Mouse (Mus musculus): Measurements from ENCODE around the gene Glt1d1. TPM values are rescaled to one million over a fixed set of nuclear protein-coding genes. Genes with fewer than 3 reads are reported as not detected.
"Not testable (repeated sequence)": the region's sequence is repeated elsewhere in the genome, so short reads cannot be mapped to it uniquely, and the experiment has no call there.

The Glt1d1 gene
- total and polyA plus RNA-seq, 3 experiments: not detected

DNA sequence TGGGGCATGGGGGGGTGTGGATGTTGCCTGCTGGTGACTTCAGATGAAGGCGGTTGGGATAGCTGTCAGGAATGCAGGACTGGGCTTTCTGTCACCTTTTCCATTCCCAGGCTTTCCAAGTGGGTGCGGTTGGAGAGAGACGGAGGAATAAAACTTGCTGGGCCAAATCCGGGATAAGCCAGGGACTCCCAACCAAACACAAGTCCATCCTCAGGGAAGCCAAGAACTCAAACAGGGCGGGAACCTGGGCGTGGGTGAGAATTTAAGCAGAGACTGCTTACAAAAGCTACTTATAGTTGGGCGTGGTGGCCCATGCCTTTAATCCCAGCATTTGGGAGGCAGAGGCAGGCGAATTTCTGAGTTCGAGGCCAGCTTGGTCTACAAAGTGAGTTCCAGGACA lies 73.2 kb downstream of the Glt1d1 start:
- Histone ChIP-seq H3K36me3 (ENCODE audit: control insufficient read depth, insufficient read depth, low read length) (no peaks in the 10 kb centered on the region), H3K4me1 (ENCODE audit: control insufficient read depth, insufficient read depth, low read length) (no peaks in the 10 kb centered on the region), H3K9ac (ENCODE audit: low read depth, low read length) (no peak overlapping the region), H3K79me2 (replicated peaks; ENCODE audit: control insufficient read depth, insufficient read depth, low read length) (no peaks in the 10 kb centered on the region), H3K27me3 (ENCODE audit: control insufficient read depth, insufficient read depth, low read length) (no peaks in the 10 kb centered on the region), H3K27ac (no peak overlapping the region), H3K4me3 (no peak overlapping the region)
- DNase-seq: no peak
- no peak for TF ChIP-seq EP300 (IDR thresholded peaks at IDR 0.05; ENCODE audit: insufficient read depth, low read depth, low read length)
- no peak for TF ChIP-seq POLR2A (IDR thresholded peaks at IDR 0.05; ENCODE audit: insufficient read depth, low read depth, low read length)
- no peak for TF ChIP-seq CTCF (IDR thresholded peaks at IDR 0.05)
- intact Hi-C loops (cut with DNase I): no loop called here
- WGBS: 70% methylated on average over 9 of the region's 9 CpGs

DNA sequence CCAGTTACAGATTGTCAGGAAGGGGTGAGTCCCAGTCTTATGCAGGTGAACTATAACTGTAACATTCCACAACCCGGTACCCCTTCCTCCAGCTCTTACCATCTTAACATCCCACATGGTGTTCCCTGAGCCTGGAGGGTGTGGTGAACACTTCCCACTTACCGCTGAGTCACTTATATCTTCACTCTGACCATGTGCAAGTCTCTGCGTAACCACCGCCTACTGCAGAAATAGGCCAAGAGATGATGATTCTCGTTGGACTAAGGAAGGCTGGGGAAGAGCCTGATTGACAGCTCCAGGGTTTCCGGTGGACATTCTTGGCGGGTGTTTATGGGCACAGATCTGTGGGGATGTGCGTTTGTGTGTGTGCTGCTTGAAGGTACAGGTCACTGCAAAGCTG lies 73.9 kb downstream of the Glt1d1 start:
- no peak for DNase-seq
- TF ChIP-seq CTCF (IDR thresholded peaks at IDR 0.05) (no peak), POLR2A (IDR thresholded peaks at IDR 0.05; ENCODE audit: insufficient read depth, low read depth, low read length) (no peak), EP300 (IDR thresholded peaks at IDR 0.05; ENCODE audit: insufficient read depth, low read depth, low read length) (no peak)
- no peaks in the 10 kb centered on the region for H3K36me3 ChIP-seq (ENCODE audit: control insufficient read depth, insufficient read depth, low read length)
- H3K4me3 ChIP-seq: no peak overlapping the region
- no peak overlapping the region for H3K27ac ChIP-seq
- intact Hi-C loops (cut with DNase I): no loop called here
- H3K27me3 ChIP-seq (ENCODE audit: control insufficient read depth, insufficient read depth, low read length): no peaks in the 10 kb centered on the region
- no peaks in the 10 kb centered on the region for H3K79me2 ChIP-seq (replicated peaks; ENCODE audit: control insufficient read depth, insufficient read depth, low read length)
- 80% methylated on average over 8 of the region's 8 CpGs for WGBS
- H3K4me1 ChIP-seq (ENCODE audit: control insufficient read depth, insufficient read depth, low read length): no peaks in the 10 kb centered on the region
- H3K9ac ChIP-seq (ENCODE audit: low read depth, low read length): no peak overlapping the region

- H3K4me3 ChIP-seq: no peak overlapping the region
- no peaks in the 10 kb centered on the region for H3K4me1 ChIP-seq (ENCODE audit: control insufficient read depth, insufficient read depth, low read length)
- no peak overlapping the region for H3K9ac ChIP-seq (ENCODE audit: low read depth, low read length)
- H3K27me3 ChIP-seq (ENCODE audit: control insufficient read depth, insufficient read depth, low read length): no peaks in the 10 kb centered on the region
- H3K36me3 ChIP-seq (ENCODE audit: control insufficient read depth, insufficient read depth, low read length): no peaks in the 10 kb centered on the region
- H3K27ac ChIP-seq: no peak overlapping the region
- intact Hi-C loops (cut with DNase I): no loop called here
- DNase-seq: no peak
- 57% methylated on average over 9 of the region's 9 CpGs for WGBS
- H3K79me2 ChIP-seq (replicated peaks; ENCODE audit: control insufficient read depth, insufficient read depth, low read length): no peaks in the 10 kb centered on the region
- TF ChIP-seq EP300 (IDR thresholded peaks at IDR 0.05; ENCODE audit: insufficient read depth, low read depth, low read length): no peak
- no peak for TF ChIP-seq CTCF (IDR thresholded peaks at IDR 0.05)
- TF ChIP-seq POLR2A (IDR thresholded peaks at IDR 0.05; ENCODE audit: insufficient read depth, low read depth, low read length): no peak
Measured at GRCm38 (mm10) chr5:127708143-127708542, 76.1 kb downstream of the Glt1d1 start.

- intact Hi-C loops (cut with DNase I): no loop called here
- Histone ChIP-seq H3K36me3 (ENCODE audit: control insufficient read depth, insufficient read depth, low read length) (no peaks in the 10 kb centered on the region), H3K27ac (no peak overlapping the region), H3K9ac (ENCODE audit: low read depth, low read length) (no peak overlapping the region), H3K4me1 (ENCODE audit: control insufficient read depth, insufficient read depth, low read length) (no peaks in the 10 kb centered on the region), H3K79me2 (replicated peaks; ENCODE audit: control insufficient read depth, insufficient read depth, low read length) (no peaks in the 10 kb centered on the region), H3K4me3 (no peak overlapping the region), H3K27me3 (ENCODE audit: control insufficient read depth, insufficient read depth, low read length) (no peaks in the 10 kb centered on the region)
- TF ChIP-seq EP300 (IDR thresholded peaks at IDR 0.05; ENCODE audit: insufficient read depth, low read depth, low read length) (no peak), POLR2A (IDR thresholded peaks at IDR 0.05; ENCODE audit: insufficient read depth, low read depth, low read length) (no peak), CTCF (IDR thresholded peaks at IDR 0.05) (no peak)
- 65% methylated on average over 7 of the region's 7 CpGs for WGBS
- no peak for DNase-seq
Measured at GRCm38 (mm10) chr5:127714783-127715704, 83.0 kb downstream of the Glt1d1 start.

DNA sequence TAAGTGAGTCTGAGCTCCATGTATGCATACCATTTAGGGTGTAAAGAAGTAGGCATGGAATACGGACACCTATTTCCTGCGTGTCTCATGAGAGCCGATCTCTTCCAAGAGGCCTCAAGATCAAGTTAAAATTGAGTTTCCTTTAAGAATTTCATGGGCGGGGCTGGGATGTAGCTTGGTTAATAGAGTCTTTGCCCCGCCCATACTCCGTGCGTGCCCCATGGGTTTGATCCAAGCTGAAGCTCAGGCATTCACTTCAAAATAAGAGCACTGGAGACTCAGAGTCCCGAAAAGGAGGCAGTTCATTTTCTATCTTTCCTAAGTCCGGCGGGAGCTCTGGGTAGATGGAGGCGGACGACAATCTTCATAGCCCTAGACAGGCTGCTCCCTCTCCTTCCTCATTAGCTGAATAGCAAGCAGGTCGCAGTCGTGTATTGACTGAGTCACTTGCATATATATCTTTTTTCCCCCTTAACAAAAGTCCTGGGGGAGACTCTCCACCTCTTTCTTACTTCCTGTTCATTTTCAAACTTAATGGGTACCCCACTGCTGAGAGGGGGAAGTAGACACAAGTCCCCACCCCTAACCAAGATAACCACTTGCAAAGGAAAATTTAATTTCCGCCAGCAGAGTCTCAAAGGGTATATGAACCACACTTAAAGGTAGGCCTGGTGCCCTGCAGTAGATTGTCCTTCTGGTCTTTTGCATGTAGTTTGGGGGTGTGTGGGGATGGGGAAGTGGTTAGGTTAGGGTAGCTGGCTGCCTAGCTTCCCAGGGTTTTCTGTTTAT lies 88.7 kb downstream of the Glt1d1 start:
- DNase-seq: peak; percentile 28 to 29
- TF ChIP-seq EP300 (IDR thresholded peaks at IDR 0.05; ENCODE audit: insufficient read depth, low read depth, low read length): no peak
- TF ChIP-seq CTCF (IDR thresholded peaks at IDR 0.05): no peak
- TF ChIP-seq POLR2A (IDR thresholded peaks at IDR 0.05; ENCODE audit: insufficient read depth, low read depth, low read length): no peak
- Histone ChIP-seq H3K4me1 (ENCODE audit: control insufficient read depth, insufficient read depth, low read length) (no peaks in the 10 kb centered on the region), H3K9ac (ENCODE audit: low read depth, low read length) (no peak overlapping the region), H3K27ac (no peak overlapping the region), H3K36me3 (ENCODE audit: control insufficient read depth, insufficient read depth, low read length) (no peaks in the 10 kb centered on the region), H3K4me3 (no peak overlapping the region), H3K79me2 (replicated peaks; ENCODE audit: control insufficient read depth, insufficient read depth, low read length) (no peaks in the 10 kb centered on the region), H3K27me3 (ENCODE audit: control insufficient read depth, insufficient read depth, low read length) (no peaks in the 10 kb centered on the region)
- 33% methylated on average over 15 of the region's 15 CpGs for WGBS
- intact Hi-C loops (cut with DNase I): no loop called here

DNA sequence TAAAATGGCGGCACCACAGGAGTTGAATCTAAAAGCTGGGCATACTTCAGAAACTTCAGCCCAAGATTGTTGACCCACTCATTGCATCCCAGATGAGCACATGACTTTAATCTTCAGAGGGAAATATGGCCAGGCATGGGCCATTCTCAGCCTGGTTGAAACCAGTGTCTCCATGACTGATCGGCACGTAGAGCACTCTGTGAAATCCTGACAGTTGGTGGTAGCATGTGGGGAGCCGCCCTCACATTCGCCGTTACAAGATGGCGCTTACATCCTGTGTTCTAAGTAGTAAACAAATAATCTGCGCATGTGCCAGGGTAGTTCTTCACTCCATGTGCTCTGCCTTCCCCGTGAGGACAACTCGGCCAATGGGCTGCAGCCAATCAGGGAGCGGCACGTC lies 90.1 kb downstream of the Glt1d1 start:
- H3K4me3 ChIP-seq; H3K4me1 ChIP-seq (ENCODE audit: control insufficient read depth, insufficient read depth, low read length); DNase-seq; H3K36me3 ChIP-seq (ENCODE audit: control insufficient read depth, insufficient read depth, low read length); intact Hi-C loops (cut with DNase I); H3K27ac ChIP-seq; H3K27me3 ChIP-seq (ENCODE audit: control insufficient read depth, insufficient read depth, low read length); H3K79me2 ChIP-seq (replicated peaks; ENCODE audit: control insufficient read depth, insufficient read depth, low read length); H3K9ac ChIP-seq (ENCODE audit: low read depth, low read length): not testable (repeated sequence)
- WGBS: 92% methylated on average over 12 of the region's 12 CpGs
